Mouse (Mus musculus) myocyte (in vitro differentiated cells): ENCODE data around the gene Nfic.

Experiments
- CEBPB ChIP-seq: IDR thresholded peaks from 2 replicates; pipeline ENCODE4 v1.6.1; 2011; ENCODE audit warnings: mild to moderate bottlenecking, moderate library complexity; ENCODE audit not compliant: poor library complexity, insufficient read depth, severe bottlenecking
- MAX ChIP-seq: IDR thresholded peaks from one replicate; pipeline ENCODE4 v1.6.1; 2011; ENCODE audit warnings: low read depth, mild to moderate bottlenecking, control low read depth

- no peak for TF ChIP-seq CEBPB
- TF ChIP-seq MAX: no peak
Measured at GRCm38 (mm10) chr10:81452947-81453288, 2.5 kb downstream of the Nfic start.
